Mouse (Mus musculus) colon, adult 2 months (tissue): Measurements from ENCODE around the gene Farp2. TPM values are rescaled to one million over a fixed set of nuclear protein-coding genes. Genes with fewer than 3 reads are reported as not detected.

ENCODE experiments used
- polyA plus RNA-seq: library from polyadenylated mRNA; depleted of rRNA; stranded (reverse); fragments of >200 nt; gene quantifications from 2 replicates; pipeline ENCODE4 v1.2.3, GENCODE M21; 2012; rRNA removed

The Farp2 gene
- polyA plus RNA-seq, result 12.6 and 15.8 TPM in 2 replicates

DNA sequence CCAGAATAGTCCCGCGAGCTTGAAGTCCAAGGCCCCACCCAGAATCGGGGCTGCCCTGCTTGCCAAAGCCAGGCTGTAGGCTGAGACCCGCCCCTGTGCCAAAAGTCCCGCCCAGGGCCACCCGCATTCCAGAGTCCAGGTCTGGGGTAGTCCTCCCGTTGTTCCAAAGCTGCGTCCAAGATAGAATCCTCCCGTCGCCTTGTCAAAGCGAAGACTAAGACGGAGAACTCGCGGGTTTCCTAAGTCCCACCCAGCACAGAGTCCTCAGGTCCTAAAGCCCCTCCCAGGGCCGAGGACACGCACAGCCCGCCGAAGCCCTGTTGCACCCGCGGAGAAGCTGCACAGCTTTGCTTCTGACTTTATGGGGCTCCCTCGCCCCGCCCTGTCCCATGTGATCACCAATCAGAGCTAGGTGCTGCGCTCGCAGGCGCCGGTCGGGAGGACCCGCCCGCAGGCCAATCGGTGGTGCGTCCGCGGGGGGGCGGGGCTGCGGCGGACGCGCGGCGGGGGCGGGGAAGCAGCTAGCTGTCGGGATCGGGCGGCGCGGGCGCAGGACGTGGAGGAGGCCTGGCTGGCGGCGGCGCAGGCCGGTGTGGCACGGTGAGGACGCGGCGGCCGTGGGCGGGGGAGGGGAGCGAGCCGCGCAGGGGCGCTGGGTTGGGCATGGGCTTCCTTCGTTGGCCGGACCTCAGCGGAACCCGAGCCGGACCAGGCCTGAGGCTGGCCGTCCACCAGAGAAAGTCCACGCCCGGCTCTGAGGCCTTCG is at the start of gene Farp2:
Gene Farp2 (plus strand): TSS at position 495 of the 766 bp plus-strand sequence.

DNA sequence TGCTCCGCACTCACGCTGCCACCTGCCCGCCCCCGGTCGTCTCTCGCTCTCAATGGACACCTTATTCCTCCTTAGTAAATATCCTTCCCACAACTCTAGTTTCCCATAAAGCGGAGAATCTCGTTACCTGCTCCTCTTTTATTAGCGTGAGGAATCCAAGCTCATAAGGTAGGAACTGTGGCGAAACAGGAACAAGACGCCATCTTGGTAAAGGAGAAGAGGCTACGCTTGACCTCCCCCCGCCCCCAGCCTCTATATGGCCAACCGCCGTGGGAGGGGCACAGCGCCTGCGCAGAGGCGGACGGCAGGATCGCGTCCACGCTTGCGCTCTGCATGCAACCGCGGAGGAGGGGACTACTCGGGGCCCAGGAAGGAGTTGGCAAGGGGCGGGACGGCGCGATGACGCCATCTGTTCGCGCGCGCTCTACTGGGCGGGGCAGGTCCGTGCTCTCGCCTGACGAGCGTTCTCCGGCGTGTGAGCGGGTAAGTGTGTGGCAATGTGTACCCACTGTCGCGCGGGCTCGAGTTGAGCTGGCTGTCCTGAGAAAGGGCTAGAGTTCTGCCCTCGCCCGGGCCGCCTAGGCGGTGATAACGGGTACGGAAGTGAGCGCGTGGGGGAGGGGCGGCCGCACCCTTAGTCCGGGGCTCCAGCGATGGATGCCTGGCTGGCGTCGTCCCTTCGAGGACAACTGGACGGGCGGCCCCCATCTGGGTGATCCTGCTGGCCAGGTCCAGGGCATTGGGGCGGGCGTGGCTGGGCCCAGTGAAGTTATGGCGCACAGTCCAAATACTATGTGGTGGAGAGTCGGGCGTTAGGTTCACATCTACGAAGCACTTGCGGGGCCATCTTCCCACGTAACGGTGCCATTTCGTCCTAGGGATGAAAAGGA is 33.0 kb upstream of the Farp2 start, which contains the start of gene Hdlbp:
Gene Hdlbp (minus strand): TSS at position 230 of the 890 bp plus-strand sequence.

DNA sequence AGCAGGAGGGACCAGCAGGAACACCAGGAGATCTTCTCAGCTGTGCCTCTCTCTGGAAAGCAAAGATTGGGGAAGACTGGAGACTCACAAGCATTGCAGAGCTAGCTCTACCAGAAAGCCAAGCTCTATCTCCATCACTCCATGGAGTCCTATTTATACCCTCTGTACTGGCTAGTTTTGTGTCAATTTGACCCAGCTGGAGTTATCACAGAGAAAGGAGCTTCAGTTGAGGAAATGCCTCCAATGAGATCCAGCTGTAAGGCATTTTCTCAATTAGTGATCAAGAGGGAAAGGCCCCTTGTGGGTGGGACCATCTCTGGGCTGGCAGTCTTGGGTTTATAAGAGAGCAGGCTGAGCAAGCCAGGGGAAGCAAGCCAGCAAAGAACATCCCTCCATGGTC is 146.7 kb downstream of the Farp2 start, which contains the start of gene Stk25:
Gene Stk25 (minus strand): TSS at position 101 of the 400 bp plus-strand sequence.

Other genes starting within 250 kb of the Farp2 start
- 4.5 and 4.8 TPM in 2 replicates for gene Mterf4, start 206.2 kb upstream of the Farp2 start, polyA plus RNA-seq
- gene Ppp1r7, start 169.2 kb upstream of the Farp2 start, polyA plus RNA-seq, result 2.5 and 3.0 TPM in 2 replicates
- gene Pask, start 168.6 kb upstream of the Farp2 start, polyA plus RNA-seq, result 1.9 and 2.6 TPM in 2 replicates
- 49.6 and 54.6 TPM in 2 replicates for gene Ano7, start 138.1 kb upstream of the Farp2 start, polyA plus RNA-seq
- gene Hdlbp, start 33.3 kb upstream of the Farp2 start, polyA plus RNA-seq, result 80.2 and 82.3 TPM in 2 replicates
- gene Stk25, start 146.6 kb downstream of the Farp2 start, polyA plus RNA-seq, result 232 and 264 TPM in 2 replicates
- 73.8 and 104 TPM in 2 replicates for gene Bok, start 173.6 kb downstream of the Farp2 start, polyA plus RNA-seq
- 39.2 and 42.1 TPM in 2 replicates for gene Atg4b, start 239.4 kb downstream of the Farp2 start, polyA plus RNA-seq
- 103 and 108 TPM in 2 replicates for gene Thap4, start 242.8 kb downstream of the Farp2 start, polyA plus RNA-seq